Mouse (Mus musculus) forebrain, embryonic 13.5 days (tissue): ENCODE measurements around the gene Fam240b. TPM values are rescaled to one million over a fixed set of nuclear protein-coding genes. Genes with fewer than 3 reads are reported as not detected.
"Not testable (repeated sequence)": the region's sequence is repeated elsewhere in the genome, so short reads cannot be mapped to it uniquely, and the experiment has no call there.

Source experiments
- ATAC-seq: fragments of 200-750 bp; cut with Nextera tagmentation; 2 replicates; pipeline ENCODE4 v1.8.0; 2017
- H3K27ac ChIP-seq: fragments of 300-500 bp; sonication (generic); 2 replicates; pipeline ENCODE4 v1.5.1; 2015; ENCODE audit warnings: inconsistent platforms, mild to moderate bottlenecking, moderate library complexity
- H3K27me3 ChIP-seq: fragments of 300-500 bp; sonication (generic); 2 replicates; pipeline ENCODE4 v1.6.1; 2015; ENCODE audit warnings: mild to moderate bottlenecking, inconsistent platforms
- H3K36me3 ChIP-seq: fragments of 300-500 bp; sonication (generic); 2 replicates; pipeline ENCODE4 v1.6.1; 2015; ENCODE audit warnings: mild to moderate bottlenecking, inconsistent platforms; ENCODE audit not compliant: poor library complexity, severe bottlenecking
- H3K4me1 ChIP-seq: fragments of 300-500 bp; sonication (generic); 2 replicates; pipeline ENCODE4 v1.6.1; 2015; ENCODE audit warnings: inconsistent platforms
- H3K4me2 ChIP-seq: fragments of 300-500 bp; sonication (generic); 2 replicates; pipeline ENCODE4 v1.6.1; 2015; ENCODE audit warnings: inconsistent platforms, mild to moderate bottlenecking, moderate library complexity
- H3K4me3 ChIP-seq: fragments of 300-500 bp; sonication (generic); 2 replicates; pipeline ENCODE4 v1.5.1; 2015; ENCODE audit warnings: mild to moderate bottlenecking, inconsistent platforms
- H3K9ac ChIP-seq: fragments of 300-500 bp; sonication (generic); 2 replicates; pipeline ENCODE4 v1.6.1; 2015; ENCODE audit warnings: mild to moderate bottlenecking, inconsistent platforms
- H3K9me3 ChIP-seq: fragments of 300-500 bp; sonication (generic); replicated peaks from 2 replicates; pipeline ENCODE4 v1.6.1; 2016; ENCODE audit warnings: inconsistent platforms
- WGBS: fragments of 180-500 bp; shearing (Covaris S2); methylation state at CpG from one replicate; pipeline ENCODE4 v1.1.7; 2015; 5-methylcytosine and 5-hydroxymethylcytosine counted together
- polyA plus RNA-seq: library from polyadenylated mRNA; unstranded; fragments of >200 nt; fragmentation: Nextera tagmentation; extraction: Ambion mirVana; gene quantifications from 2 replicates; pipeline ENCODE4 v1.2.1, GENCODE M21; 2015

The Fam240b gene
- polyA plus RNA-seq, 1 experiment from 2014 or later, result not detected

DNA sequence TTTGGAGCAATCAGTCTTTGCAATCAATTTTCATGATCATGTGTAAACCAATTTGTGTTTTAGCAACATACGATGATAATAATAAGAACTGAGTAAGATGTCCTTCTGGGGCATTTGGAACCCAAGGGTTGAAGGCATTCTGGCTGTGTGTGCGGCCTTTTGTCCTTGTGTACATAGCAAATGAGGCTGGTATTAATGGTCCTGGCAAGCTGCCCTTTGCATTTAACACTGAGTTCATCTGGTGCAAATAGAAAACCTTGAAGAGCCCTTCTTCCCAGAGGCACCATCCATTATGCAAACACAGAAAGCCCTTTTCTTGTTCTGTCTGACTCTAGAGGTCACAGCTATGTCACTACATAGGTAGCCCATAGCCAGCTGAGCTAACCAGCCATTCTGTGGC, 35.0 kb downstream of the Fam240b start:
- no peak overlapping the region for H3K9ac ChIP-seq
- no peaks in the 10 kb centered on the region for H3K27me3 ChIP-seq
- H3K27ac ChIP-seq, result no peak overlapping the region
- no peaks in the 10 kb centered on the region for H3K36me3 ChIP-seq
- H3K4me2 ChIP-seq, result no peak overlapping the region
- H3K4me1 ChIP-seq, result no peaks in the 10 kb centered on the region
- 0 out of 2 replicates have a peak, but pooled peaks cover 7% of the 10 kb centered on the region for H3K9me3 ChIP-seq
- 88% methylated on average over 2 of the region's 2 CpGs for WGBS
- H3K4me3 ChIP-seq, result no peak overlapping the region
- ATAC-seq, result no peak

DNA sequence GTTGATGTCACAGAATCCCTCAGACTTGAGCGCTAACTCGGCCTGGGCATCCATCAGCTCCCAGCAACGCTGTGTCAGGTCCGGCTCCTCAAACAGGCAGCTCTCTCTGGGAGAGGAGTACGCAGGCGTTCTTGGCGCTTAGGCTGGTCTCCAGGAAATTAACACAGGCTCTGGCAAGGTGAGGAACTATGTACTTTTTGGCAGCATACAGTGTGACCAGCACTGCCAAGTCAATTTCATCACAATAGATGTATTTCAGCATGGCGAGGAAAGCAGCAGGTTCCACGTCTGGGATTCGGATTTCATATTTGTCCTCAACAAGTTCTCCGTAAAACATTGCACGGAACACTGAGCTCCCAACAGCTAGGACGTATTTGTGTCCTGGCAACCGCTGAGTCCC, 39.4 kb downstream of the Fam240b start:
- no peak overlapping the region for H3K4me3 ChIP-seq
- 0 out of 2 replicates have a peak, but pooled peaks cover 7% of the 10 kb centered on the region for H3K9me3 ChIP-seq
- no peak overlapping the region for H3K27ac ChIP-seq
- no peaks in the 10 kb centered on the region for H3K36me3 ChIP-seq
- ATAC-seq, result no peak
- no peak overlapping the region for H3K4me2 ChIP-seq
- WGBS, result 92% methylated on average over 14 of the region's 14 CpGs
- no peak overlapping the region for H3K9ac ChIP-seq
- no peaks in the 10 kb centered on the region for H3K4me1 ChIP-seq
- H3K27me3 ChIP-seq, result no peaks in the 10 kb centered on the region

DNA sequence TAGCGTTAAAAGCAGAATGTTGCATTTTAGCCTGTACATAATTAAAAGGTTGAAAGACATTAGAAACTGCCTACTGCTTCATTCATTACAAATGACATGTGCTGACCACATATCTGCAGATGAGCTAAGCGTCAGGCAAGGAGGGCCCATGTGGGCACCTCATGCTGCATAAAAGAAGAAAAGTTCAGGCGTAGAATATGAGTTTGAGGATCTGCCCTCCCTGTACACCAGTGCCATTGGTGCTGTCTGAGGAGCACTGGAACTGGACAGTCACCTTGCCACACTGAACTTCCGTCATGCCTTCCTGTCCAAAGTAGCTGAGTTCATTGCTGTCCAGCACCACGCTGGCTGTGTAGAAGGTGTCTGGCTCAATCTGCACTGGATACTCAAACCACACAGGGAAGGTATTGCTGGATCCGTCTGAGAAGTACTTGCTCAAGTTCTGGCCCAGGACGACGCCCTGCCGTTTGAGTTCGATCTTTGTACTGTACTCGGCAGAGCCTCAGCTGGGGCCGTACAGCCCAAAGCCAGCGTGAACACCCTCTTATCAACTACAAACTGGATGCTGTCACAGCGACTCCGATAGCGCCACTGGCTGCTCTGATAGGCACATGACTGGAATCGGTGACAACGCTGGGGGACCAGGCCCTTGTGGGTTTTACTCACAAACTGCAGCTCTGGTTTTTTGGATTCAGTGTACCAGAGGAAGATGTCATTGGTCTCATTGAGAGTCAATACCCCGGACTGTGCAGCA, 40.2 kb downstream of the Fam240b start:
- not testable (repeated sequence) for ATAC-seq, H3K9me3 ChIP-seq, H3K4me2 ChIP-seq, H3K27ac ChIP-seq, H3K9ac ChIP-seq, H3K36me3 ChIP-seq, H3K27me3 ChIP-seq, H3K4me3 ChIP-seq, H3K4me1 ChIP-seq
- 93% methylated on average over 19 of the region's 19 CpGs for WGBS

DNA sequence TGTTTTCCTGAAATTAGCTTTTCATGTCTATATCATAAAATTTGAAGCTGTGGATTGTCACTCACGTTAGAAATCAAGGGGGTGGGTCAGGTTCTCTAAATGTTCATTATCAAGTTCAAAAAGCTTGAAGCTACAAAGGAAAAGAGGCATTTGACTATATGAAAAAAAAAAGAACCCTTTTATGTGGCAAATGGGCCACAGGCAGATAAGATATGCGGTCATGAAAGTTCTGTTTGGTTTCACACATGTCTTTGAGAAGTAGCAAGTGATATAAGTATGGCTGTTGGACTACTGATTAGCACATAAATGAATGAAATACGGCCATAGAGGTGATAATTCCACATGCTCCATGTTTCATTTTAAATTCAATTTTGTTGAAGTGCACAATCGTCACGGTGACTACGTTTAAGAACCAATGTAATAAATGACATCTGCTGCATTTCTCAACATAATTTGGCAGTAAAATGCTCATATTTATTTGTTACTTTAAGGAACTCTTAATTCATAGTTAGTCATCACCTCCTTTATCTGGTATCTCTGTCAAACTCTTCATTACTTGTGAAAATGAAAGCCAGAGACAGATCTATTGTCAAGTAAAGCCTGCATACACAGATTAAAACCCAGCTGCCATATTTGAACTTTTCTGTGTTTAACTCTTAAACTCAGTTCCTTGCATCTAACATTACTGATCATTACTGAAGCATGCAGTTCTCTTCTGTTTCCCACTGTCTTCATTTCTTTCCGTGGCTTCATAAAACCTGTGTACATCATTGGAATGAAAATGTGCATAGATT, 47.4 kb downstream of the Fam240b start:
- Histone ChIP-seq H3K4me1 (no peaks in the 10 kb centered on the region), H3K4me2 (no peak overlapping the region), H3K27me3 (no peaks in the 10 kb centered on the region), H3K27ac (no peak overlapping the region), H3K36me3 (no peaks in the 10 kb centered on the region), H3K9me3 (no peaks in the 10 kb centered on the region), H3K9ac (no peak overlapping the region), H3K4me3 (no peak overlapping the region)
- no peak for ATAC-seq
- WGBS, result 78% methylated on average over 7 of the region's 7 CpGs

DNA sequence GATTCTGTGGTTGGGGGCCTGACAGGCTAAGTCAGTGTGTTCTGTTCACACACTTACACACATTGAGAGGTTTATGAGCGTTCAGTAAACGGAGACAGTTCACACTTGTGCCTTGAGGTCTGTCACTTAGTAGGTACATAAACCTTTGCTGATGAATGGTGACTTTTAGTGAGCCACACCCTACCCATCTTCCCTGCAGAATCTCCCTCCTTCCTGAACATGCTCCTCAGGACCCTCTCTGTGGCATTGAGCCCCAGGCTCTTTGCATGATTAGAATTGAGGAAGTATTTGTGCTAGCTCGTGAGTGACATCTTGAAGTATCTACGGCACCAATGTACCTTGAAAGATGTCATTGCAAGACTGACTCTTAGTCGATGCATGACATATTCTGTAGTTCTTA, 48.9 kb downstream of the Fam240b start:
- no peak overlapping the region for H3K9ac ChIP-seq
- H3K9me3 ChIP-seq, result no peaks in the 10 kb centered on the region
- H3K4me3 ChIP-seq, result no peak overlapping the region
- ATAC-seq, result no peak
- WGBS, result 89% methylated on average over 5 of the region's 5 CpGs
- H3K4me1 ChIP-seq, result no peaks in the 10 kb centered on the region
- no peaks in the 10 kb centered on the region for H3K27me3 ChIP-seq
- H3K27ac ChIP-seq, result no peak overlapping the region
- H3K4me2 ChIP-seq, result no peak overlapping the region
- no peaks in the 10 kb centered on the region for H3K36me3 ChIP-seq

DNA sequence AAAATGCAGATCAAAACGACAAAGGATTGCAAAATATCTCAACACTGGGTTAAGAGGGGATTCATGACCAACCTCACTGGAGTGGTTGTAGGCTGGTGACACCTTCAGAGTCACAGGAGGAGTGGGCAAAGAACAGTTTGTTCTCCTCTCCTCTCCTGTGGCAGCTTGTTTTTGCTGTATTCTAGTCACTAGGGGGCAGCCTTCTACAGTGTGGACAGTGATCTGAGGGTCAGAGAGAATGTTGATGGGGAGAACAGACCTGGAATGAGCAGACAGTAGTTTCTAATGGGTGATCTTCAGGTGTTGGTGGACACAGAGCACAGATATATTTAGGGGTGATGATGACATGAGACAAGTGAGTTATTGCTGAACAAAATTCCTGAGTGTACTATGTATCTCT, 49.6 kb downstream of the Fam240b start:
- H3K4me2 ChIP-seq, result no peak overlapping the region
- no peak overlapping the region for H3K27ac ChIP-seq
- no peaks in the 10 kb centered on the region for H3K4me1 ChIP-seq
- H3K4me3 ChIP-seq, result no peak overlapping the region
- no peak overlapping the region for H3K9ac ChIP-seq
- H3K36me3 ChIP-seq, result no peaks in the 10 kb centered on the region
- no peaks in the 10 kb centered on the region for H3K9me3 ChIP-seq
- WGBS, result 6% methylated on average over 1 of the region's 1 CpGs
- H3K27me3 ChIP-seq, result no peaks in the 10 kb centered on the region
- 0 out of 2 replicates have a peak, but pooled peaks have one; percentile 10 for ATAC-seq

DNA sequence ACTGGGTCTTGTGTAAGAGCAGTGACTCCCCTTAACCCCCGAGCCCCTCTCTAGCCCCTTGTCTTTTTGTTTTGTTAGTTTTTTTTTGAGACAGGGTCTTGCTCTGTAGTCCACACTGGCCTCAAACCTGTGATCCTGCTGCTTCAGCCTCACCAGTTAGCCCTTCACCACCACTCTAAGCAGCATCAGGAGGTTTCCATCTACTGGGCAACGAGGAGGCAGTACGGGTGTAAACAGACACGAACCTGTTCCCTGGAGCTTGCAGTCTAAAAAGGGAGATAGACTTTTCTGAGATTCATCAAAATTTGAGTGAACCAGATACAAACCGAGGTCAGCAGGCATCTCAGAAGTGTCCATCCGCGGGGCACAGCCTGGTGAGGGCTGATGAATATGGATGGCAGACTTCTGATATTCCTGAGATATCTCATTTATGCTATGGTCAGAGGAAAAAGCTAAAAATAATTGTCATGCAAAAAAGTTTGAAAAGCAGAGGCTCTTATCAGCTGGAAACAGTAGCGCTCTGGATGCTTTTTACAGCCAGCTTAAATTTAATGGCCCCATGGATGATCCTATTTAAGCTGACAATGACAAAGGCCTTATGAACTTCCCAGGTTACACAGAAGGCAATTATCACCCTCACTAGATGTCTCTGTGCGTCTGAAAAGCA, 52.2 kb downstream of the Fam240b start:
- no peak for ATAC-seq
- Histone ChIP-seq H3K27me3 (no peaks in the 10 kb centered on the region), H3K36me3 (no peaks in the 10 kb centered on the region), H3K4me2 (no peak overlapping the region), H3K4me3 (no peak overlapping the region), H3K9ac (no peak overlapping the region), H3K27ac (no peak overlapping the region), H3K9me3 (no peaks in the 10 kb centered on the region), H3K4me1 (no peaks in the 10 kb centered on the region)
- 79% methylated on average over 9 of the region's 9 CpGs for WGBS

DNA sequence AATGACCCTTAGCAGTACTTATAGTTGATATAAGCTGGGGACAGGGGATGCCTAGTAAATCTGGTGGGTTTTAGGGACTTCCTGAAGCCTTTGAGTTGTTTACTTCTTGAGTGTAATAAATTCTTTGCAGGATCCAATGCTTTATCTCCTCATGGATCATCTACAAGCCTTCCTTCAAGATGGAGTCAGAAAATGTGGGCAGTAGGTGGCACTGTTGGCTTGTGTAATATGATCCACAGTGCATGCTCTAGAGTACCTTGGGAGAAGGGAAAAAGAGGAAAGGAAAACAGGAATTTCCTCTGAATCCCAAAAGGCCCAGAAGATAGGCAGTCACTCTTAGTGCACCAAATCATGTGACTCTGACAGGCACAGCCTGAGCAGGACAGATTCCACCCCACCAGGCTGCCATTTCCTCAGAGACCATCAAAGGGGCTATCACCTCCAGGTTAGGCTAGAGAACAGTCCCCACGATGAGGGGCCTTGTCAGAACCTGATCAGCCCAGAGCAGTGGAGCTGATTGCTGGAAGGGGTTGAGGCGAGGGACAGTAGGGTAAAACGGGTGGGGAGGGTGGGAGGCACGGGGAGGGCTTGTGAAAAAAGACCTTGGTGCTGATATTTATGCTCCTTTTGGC, 54.2 kb downstream of the Fam240b start:
- WGBS, result 60% methylated on average over 4 of the region's 4 CpGs
- no peak overlapping the region for H3K27ac ChIP-seq

DNA sequence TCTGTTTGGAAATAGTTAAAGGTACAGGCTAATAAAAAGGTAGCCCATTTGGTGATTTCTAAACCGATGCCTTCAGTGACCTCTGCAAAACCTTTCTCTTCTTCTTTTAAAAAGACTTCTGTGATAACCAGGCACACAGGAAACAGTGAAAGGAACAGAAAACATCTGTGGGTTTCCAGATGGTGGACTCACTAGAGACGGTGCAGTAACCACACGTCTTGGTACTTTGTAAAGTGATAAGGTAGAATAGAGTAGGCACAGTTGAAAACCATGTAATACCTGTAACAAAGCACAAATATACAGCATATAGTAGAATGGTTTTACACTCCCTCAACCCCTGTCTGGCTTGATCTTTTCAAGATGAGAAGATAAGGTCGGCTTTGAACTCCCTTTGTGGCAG, 57.0 kb downstream of the Fam240b start:
- Histone ChIP-seq H3K9me3 (no peaks in the 10 kb centered on the region), H3K4me2 (no peak overlapping the region), H3K4me1 (no peaks in the 10 kb centered on the region), H3K36me3 (peaks cover 12% of the 10 kb centered on the region; the same call in 1 of the 2 replicates), H3K9ac (no peak overlapping the region), H3K27me3 (no peaks in the 10 kb centered on the region), H3K4me3 (no peak overlapping the region), H3K27ac (no peak overlapping the region)
- 85% methylated on average over 4 of the region's 4 CpGs for WGBS
- ATAC-seq, result no peak

More for the DNA sequence above, 54.2 kb downstream of the Fam240b start:
- Histone ChIP-seq H3K4me1 (no peaks in the 10 kb centered on the region), H3K27me3 (no peaks in the 10 kb centered on the region), H3K36me3 (0 out of 2 replicates have a peak, but pooled peaks cover 5% of the 10 kb centered on the region), H3K4me3 (no peak overlapping the region), H3K9me3 (no peaks in the 10 kb centered on the region), H3K4me2 (no peak overlapping the region), H3K9ac (no peak overlapping the region)
- ATAC-seq, result peak; percentile 76

DNA sequence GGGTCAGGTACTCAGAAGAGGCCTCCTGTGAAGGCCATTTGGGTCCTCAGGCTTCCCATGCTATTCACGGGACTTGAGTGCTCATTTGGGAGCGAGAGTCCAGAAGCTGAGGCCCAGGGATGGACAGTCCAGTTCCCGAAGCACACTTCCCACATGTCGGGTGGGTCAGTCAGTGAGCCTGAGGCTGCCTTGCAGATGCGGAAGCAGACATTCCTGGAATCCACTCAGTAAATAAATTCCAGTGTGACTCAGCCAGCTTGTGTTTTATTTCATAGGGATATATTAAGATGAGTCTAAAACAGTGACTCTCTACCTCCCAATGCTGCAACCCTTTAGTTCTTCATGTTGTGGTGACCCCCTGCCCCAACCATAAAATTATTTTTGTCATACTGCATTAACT, 58.1 kb downstream of the Fam240b start:
- H3K4me1 ChIP-seq, result no peaks in the 10 kb centered on the region
- H3K4me3 ChIP-seq, result no peak overlapping the region
- peak; percentile 3; the same call in 1 of the 2 replicates for ATAC-seq
- 90% methylated on average over 5 of the region's 5 CpGs for WGBS
- peaks cover 12% of the 10 kb centered on the region; the same call in 1 of the 2 replicates for H3K36me3 ChIP-seq
- no peaks in the 10 kb centered on the region for H3K27me3 ChIP-seq
- H3K4me2 ChIP-seq, result no peak overlapping the region
- no peak overlapping the region for H3K27ac ChIP-seq
- H3K9ac ChIP-seq, result no peak overlapping the region
- H3K9me3 ChIP-seq, result no peaks in the 10 kb centered on the region

DNA sequence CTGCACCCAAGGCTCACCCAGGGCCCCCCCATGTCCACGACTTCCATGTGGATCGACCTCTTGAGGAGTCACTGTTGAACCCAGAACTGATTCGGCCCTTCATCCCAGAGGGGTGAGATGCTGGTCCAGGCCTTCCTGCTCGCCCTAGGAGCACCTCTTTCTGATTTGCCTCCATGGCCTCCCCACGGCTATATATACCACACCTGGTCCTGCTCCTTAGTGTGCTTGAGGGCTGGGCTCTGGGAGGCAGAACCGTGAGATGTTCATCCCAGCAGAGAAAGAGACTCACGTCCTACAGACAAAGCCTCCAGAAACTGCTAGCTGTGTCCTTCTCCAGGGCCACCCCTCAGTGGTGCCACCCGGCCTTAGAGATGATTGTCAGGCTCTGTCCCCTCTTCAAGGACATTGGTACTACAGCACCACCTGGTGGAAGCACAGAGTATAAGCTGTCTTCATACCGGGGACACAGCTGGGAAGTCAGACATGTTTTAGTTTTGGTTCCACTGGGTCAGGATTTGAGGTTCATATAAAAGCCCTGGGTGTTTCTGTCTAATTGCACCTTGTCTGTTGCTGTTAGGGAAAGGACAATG, 58.6 kb downstream of the Fam240b start:
- H3K4me2 ChIP-seq, result no peak overlapping the region
- no peaks in the 10 kb centered on the region for H3K27me3 ChIP-seq
- no peaks in the 10 kb centered on the region for H3K4me1 ChIP-seq
- no peak overlapping the region for H3K9ac ChIP-seq
- ATAC-seq, result peak; percentile 41
- H3K36me3 ChIP-seq, result peaks cover 12% of the 10 kb centered on the region; the same call in 1 of the 2 replicates
- no peak overlapping the region for H3K4me3 ChIP-seq
- no peak overlapping the region for H3K27ac ChIP-seq
- WGBS, result 58% methylated on average over 9 of the region's 9 CpGs
- H3K9me3 ChIP-seq, result no peaks in the 10 kb centered on the region
